Mouse (Mus musculus) myocyte (in vitro differentiated cells): Measurements from ENCODE around the gene Shc1.

Source experiments
- CEBPB ChIP-seq: IDR thresholded peaks from 2 replicates; pipeline ENCODE4 v1.6.1; 2011; ENCODE audit warnings: mild to moderate bottlenecking, moderate library complexity; ENCODE audit not compliant: poor library complexity, insufficient read depth, severe bottlenecking
- MAX ChIP-seq: IDR thresholded peaks from one replicate; pipeline ENCODE4 v1.6.1; 2011; ENCODE audit warnings: low read depth, mild to moderate bottlenecking, control low read depth
- MYOD1 ChIP-seq, 3 experiments: IDR thresholded peaks; one replicate each; pipeline ENCODE4 v1.6.1; 2011; ENCODE audit warnings: control low read depth in 2 of 3, low read depth in 2 of 3, mild to moderate bottlenecking in 2 of 3, moderate library complexity in 1 of 3; ENCODE audit not compliant: insufficient read length in 2 of 3, control insufficient read depth in 1 of 3
- MYOG ChIP-seq, 3 experiments: IDR thresholded peaks; one replicate each; pipeline ENCODE4 v1.6.1; 2011; ENCODE audit warnings: control low read depth in 2 of 3, low read depth in 2 of 3, mild to moderate bottlenecking in 2 of 3; ENCODE audit not compliant: insufficient read length in 2 of 3, control insufficient read depth in 1 of 3, insufficient read depth in 1 of 3
- POLR2A ChIP-seq: IDR thresholded peaks from one replicate; pipeline ENCODE4 v1.6.1; 2011; ENCODE audit warnings: low read depth, mild to moderate bottlenecking, control low read depth, moderate library complexity; ENCODE audit not compliant: insufficient read length
- REST ChIP-seq: IDR thresholded peaks from one replicate; pipeline ENCODE4 v1.6.1; 2011; ENCODE audit warnings: mild to moderate bottlenecking, control low read depth, moderate library complexity; ENCODE audit not compliant: insufficient read depth, insufficient read length
- TCF12 ChIP-seq: IDR thresholded peaks from one replicate; pipeline ENCODE4 v1.6.1; 2011; ENCODE audit warnings: mild to moderate bottlenecking, control low read depth; ENCODE audit not compliant: poor library complexity, insufficient read depth, severe bottlenecking
- USF1 ChIP-seq: IDR thresholded peaks from one replicate; pipeline ENCODE4 v1.6.1; 2011; ENCODE audit warnings: low read depth, mild to moderate bottlenecking, control low read depth, moderate library complexity

- no peak for TF ChIP-seq MAX
- TF ChIP-seq USF1 = no peak
- TF ChIP-seq CEBPB = no peak
- TF ChIP-seq POLR2A = no peak
- no peak for TF ChIP-seq MYOD1 (IDR thresholded peaks at IDR 0.05; ENCODE audit: control insufficient read depth in 1 of 3, insufficient read length in 2 of 3, low read depth in 2 of 3)
- no peak for TF ChIP-seq REST
- TF ChIP-seq MYOG (IDR thresholded peaks at IDR 0.05; ENCODE audit: control insufficient read depth in 1 of 3, insufficient read depth in 1 of 3, insufficient read length in 2 of 3, low read depth in 2 of 3) = no peak
- no peak for TF ChIP-seq TCF12
Measured at GRCm38 (mm10) chr3:89383651-89384255, 34.5 kb upstream of the Shc1 start.
